Mouse (Mus musculus) liver, embryonic 15.5 days (tissue): ENCODE measurements around the gene Fam222a. TPM values are rescaled to one million over a fixed set of nuclear protein-coding genes. Genes with fewer than 3 reads are reported as not detected.
A peak's percentile ranks its signal among the peaks of the same experiment; 100 is the strongest.

Experiments
- ATAC-seq: fragments of 200-750 bp; cut with Nextera tagmentation; 2 replicates; pipeline ENCODE4 v1.8.0; 2017; ENCODE audit warnings: moderate number of reproducible peaks, mild to moderate bottlenecking, moderate library complexity; ENCODE audit not compliant: insufficient read depth
- H3K27ac ChIP-seq: fragments of 300-500 bp; sonication (generic); replicated peaks from 2 replicates; pipeline ENCODE4 v1.5.1; 2015; ENCODE audit warnings: mild to moderate bottlenecking, inconsistent platforms
- H3K27me3 ChIP-seq: fragments of 300-500 bp; sonication (generic); 2 replicates; pipeline ENCODE4 v1.6.1; 2015; ENCODE audit warnings: mild to moderate bottlenecking, inconsistent platforms
- H3K36me3 ChIP-seq: fragments of 300-500 bp; sonication (generic); replicated peaks from 2 replicates; pipeline ENCODE4 v1.6.1; 2015; ENCODE audit warnings: moderate library complexity, mild to moderate bottlenecking, inconsistent platforms
- H3K4me1 ChIP-seq: fragments of 300-500 bp; sonication (generic); replicated peaks from 2 replicates; pipeline ENCODE4 v1.6.1; 2015; ENCODE audit warnings: inconsistent platforms
- H3K4me2 ChIP-seq: fragments of 300-500 bp; sonication (generic); 2 replicates; pipeline ENCODE4 v1.6.1; 2015; ENCODE audit warnings: moderate library complexity, mild to moderate bottlenecking, inconsistent platforms
- H3K4me3 ChIP-seq: fragments of 300-500 bp; sonication (generic); replicated peaks from 2 replicates; pipeline ENCODE4 v1.5.1; 2015; ENCODE audit warnings: mild to moderate bottlenecking, inconsistent platforms
- H3K9ac ChIP-seq: fragments of 300-500 bp; sonication (generic); 2 replicates; pipeline ENCODE4 v1.6.1; 2015; ENCODE audit warnings: moderate library complexity, mild to moderate bottlenecking, inconsistent platforms
- H3K9me3 ChIP-seq: fragments of 300-500 bp; sonication (generic); replicated peaks from 2 replicates; pipeline ENCODE4 v1.6.1; 2016; ENCODE audit warnings: inconsistent platforms
- WGBS: fragments of 180-500 bp; shearing (Covaris S2); methylation state at CpG from one replicate; pipeline ENCODE4 v1.1.7; 2015; ENCODE audit warnings: mixed read lengths; ENCODE audit not compliant: insufficient replicate concordance; 5-methylcytosine and 5-hydroxymethylcytosine counted together
- polyA plus RNA-seq: library from polyadenylated mRNA; unstranded; fragments of >200 nt; fragmentation: Nextera tagmentation; extraction: Ambion mirVana; gene quantifications from 2 replicates; pipeline ENCODE4 v1.2.1, GENCODE M21; 2015

Gene Fam222a
- polyA plus RNA-seq, 1 experiment from 2014 or later = 0.73 TPM

DNA sequence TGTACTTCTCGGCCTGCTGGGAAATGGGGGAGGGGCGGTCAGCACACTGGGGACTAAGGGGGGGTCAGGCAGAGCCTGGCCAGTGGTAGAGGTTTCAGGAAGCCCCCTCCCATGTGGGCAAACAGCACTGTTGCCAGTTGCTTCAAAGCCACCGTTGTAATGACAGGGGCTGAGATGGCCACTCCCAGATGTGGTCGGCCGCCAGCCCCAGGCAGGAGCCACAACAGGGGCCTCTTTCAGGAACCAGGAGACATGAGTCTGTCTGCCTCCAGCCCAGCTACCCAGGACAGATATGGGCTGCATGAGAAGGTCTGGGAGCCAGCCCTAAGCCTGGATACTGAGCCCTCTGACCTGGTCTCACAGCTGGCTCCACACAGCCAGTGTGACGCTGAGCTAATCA, 77.1 kb downstream of the Fam222a start:
- Histone ChIP-seq H3K4me2 (no peak overlapping the region), H3K9ac (no peak overlapping the region)
- 5% methylated on average over 6 of the region's 6 CpGs for WGBS

GRCm38 (mm10) chr5:114645916-114646315, 78.1 kb downstream of the Fam222a start:
- Histone ChIP-seq H3K27ac (no peak overlapping the region), H3K27me3 (peaks cover 37% of the 10 kb centered on the region), H3K4me3 (no peak overlapping the region), H3K36me3 (no peaks in the 10 kb centered on the region), H3K4me2 (no peak overlapping the region), H3K9ac (no peak overlapping the region), H3K4me1 (peaks cover 30% of the 10 kb centered on the region), H3K9me3 (no peaks in the 10 kb centered on the region)
- no peak for ATAC-seq
- 69% methylated on average over 5 of the region's 5 CpGs for WGBS

More for the DNA sequence above, 77.1 kb downstream of the Fam222a start:
- no peak for ATAC-seq
- H3K27me3 ChIP-seq = peaks cover 31% of the 10 kb centered on the region
- no peaks in the 10 kb centered on the region for H3K36me3 ChIP-seq
- H3K27ac ChIP-seq = no peak overlapping the region
- peaks cover 22% of the 10 kb centered on the region for H3K4me1 ChIP-seq
- H3K4me3 ChIP-seq = no peak overlapping the region
- H3K9me3 ChIP-seq = no peaks in the 10 kb centered on the region

DNA sequence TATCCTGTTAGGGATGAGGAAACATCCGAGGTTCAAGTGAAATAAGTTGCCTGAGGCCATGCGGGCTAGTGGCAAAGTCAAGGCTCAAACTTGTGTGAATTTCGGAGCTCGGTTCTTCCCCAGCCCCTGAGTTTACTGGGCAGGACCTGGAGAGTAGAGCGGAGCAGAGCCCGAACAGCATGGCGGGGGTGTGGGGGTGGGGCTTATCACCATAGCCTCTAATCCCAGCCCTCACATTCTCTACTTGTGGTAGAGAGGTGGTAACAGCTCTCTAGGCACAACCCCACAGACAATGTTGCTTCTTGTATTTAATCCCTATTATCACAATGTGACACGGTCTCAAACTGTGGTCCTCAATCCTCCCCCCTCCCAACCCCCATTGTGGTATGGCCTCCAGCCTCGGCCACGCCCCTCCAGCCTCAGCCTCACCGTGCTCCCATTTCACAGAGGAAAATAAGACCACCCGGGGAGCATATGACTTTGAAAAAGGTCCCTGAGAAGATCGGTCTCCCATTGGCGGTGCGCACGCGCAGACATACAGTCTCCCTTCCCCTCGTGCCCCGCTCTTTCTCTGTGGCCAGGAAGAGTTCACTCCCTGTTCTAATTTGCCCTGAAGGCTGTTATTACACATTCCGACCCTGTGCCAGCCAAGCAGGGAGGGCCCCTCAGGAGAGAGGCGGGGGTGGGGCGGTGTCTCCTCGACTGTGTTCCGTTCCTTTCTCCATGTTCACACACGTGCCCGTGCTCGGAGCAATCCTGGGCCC, 79.6 kb downstream of the Fam222a start:
- peaks cover 30% of the 10 kb centered on the region for H3K4me1 ChIP-seq
- H3K4me2 ChIP-seq = peak overlapping the region; percentile 61
- H3K36me3 ChIP-seq = no peaks in the 10 kb centered on the region
- peak; percentile 65 for ATAC-seq
- peaks cover 35% of the 10 kb centered on the region for H3K27me3 ChIP-seq
- WGBS = 4% methylated on average over 27 of the region's 27 CpGs
- H3K9ac ChIP-seq = no peak overlapping the region; the same call in 1 of the 2 replicates
- H3K4me3 ChIP-seq = peak overlapping the region; percentile 28
- no peaks in the 10 kb centered on the region for H3K9me3 ChIP-seq
- H3K27ac ChIP-seq = no peak overlapping the region

DNA sequence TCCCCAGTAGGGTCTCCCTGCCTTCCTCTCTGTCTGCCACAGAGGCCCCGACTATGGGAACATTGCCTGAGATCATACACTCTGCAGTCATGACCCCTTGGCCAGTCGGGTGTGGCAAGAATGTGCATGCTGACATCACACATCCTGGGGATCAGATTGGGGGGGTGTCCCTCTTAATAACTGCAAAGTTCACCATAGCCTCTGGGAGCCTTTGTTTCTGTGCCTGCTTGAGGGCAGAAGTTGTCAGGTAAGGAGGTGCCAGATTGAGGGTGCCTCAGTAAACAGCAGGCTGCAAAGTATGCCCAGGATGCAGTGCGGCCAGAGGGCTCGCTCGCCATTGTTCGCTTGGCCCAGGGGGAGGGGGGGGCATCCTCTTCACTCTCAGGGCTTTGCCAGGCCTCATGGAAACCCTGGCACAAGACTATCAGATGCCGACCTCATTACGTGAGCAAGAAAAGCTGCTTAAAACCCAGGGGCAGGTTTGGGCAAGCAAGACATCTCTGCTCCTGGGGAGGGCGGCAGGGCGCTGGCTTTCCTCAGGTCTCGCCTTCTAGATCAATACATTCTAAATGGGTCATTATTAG, 81.0 kb downstream of the Fam222a start:
- Histone ChIP-seq H3K9ac (no peak overlapping the region), H3K4me1 (peaks cover 30% of the 10 kb centered on the region), H3K27me3 (peaks cover 30% of the 10 kb centered on the region), H3K4me2 (no peak overlapping the region), H3K27ac (no peak overlapping the region), H3K36me3 (no peaks in the 10 kb centered on the region), H3K9me3 (no peaks in the 10 kb centered on the region), H3K4me3 (no peak overlapping the region)
- no peak for ATAC-seq
- WGBS = 70% methylated on average over 11 of the region's 11 CpGs

GRCm38 (mm10) chr5:114651002-114651401, 83.2 kb downstream of the Fam222a start:
- peaks cover 44% of the 10 kb centered on the region for H3K27me3 ChIP-seq
- ATAC-seq = no peak
- H3K27ac ChIP-seq = no peak overlapping the region
- 37% methylated on average over 14 of the region's 14 CpGs for WGBS
- H3K9ac ChIP-seq = no peak overlapping the region
- no peaks in the 10 kb centered on the region for H3K9me3 ChIP-seq
- peaks cover 26% of the 10 kb centered on the region for H3K4me1 ChIP-seq
- H3K4me2 ChIP-seq = no peak overlapping the region
- no peak overlapping the region for H3K4me3 ChIP-seq
- no peaks in the 10 kb centered on the region for H3K36me3 ChIP-seq

DNA sequence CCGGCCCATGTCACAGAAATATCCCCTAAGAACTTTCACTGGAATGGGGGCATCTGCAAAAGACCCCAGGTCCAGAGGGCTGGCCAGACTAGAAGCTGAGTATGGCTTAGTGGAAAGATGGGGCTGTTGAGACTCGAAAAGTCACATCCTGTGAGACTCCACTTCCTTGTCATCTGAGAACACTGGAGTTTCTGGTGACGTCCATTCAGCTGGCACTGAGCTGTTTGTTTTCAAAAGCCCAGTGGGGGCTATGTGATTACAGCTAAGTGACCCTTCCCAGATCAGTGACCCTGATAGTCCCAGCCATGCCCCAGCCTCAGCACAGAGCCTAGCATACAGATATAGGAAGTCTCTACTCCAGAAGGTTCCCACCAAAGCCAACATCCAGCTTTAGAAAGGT, 83.6 kb downstream of the Fam222a start:
- Histone ChIP-seq H3K9ac (no peak overlapping the region), H3K27me3 (peaks cover 48% of the 10 kb centered on the region)
- 28% methylated on average over 3 of the region's 3 CpGs for WGBS

DNA sequence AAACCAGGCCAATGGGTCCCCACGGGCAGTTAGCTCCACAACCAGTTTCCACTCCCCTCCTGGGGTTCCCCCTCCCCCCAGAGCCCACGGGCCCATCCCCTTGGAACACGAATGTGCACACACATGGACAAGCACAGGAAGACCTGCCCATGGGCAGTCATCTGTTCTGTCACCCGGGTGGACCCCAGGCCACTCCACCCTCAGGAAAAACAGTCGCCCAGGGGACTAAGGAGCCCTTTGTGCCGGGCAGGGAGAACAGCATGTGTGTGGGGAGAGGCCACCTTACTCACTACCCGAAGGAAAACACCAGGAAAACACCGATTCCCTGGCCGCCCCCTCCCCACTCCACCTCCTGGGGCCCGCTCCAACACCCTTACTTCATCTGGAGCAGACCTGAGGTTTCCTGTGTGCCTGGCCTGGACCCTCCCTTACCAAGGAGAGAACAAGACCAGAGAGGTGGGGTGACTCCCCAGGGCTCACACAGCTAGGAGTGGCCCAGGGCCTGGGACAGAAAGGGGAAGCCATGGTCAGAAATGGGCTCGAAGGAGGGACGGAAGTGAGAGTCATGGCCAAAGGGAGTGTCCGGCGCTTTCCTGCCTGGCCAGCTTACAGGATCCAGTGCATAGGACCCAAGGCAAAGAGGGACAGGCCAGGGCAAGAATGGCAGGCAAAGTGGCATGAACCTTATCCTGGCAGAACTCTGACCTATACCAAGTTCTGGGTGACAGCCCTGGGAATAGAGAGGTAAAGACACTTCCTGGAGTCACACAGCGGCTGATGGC, 86.0 kb downstream of the Fam222a start:
- Histone ChIP-seq H3K27me3 (peaks cover 64% of the 10 kb centered on the region), H3K9me3 (no peaks in the 10 kb centered on the region), H3K36me3 (no peaks in the 10 kb centered on the region), H3K4me2 (no peak overlapping the region), H3K9ac (no peak overlapping the region), H3K27ac (no peak overlapping the region), H3K4me3 (no peak overlapping the region), H3K4me1 (peaks cover 16% of the 10 kb centered on the region)
- ATAC-seq = no peak
- WGBS = 49% methylated on average over 15 of the region's 15 CpGs

More for the DNA sequence above, 83.6 kb downstream of the Fam222a start:
- Histone ChIP-seq H3K27ac (no peak overlapping the region), H3K4me2 (no peak overlapping the region), H3K9me3 (no peaks in the 10 kb centered on the region), H3K36me3 (no peaks in the 10 kb centered on the region), H3K4me3 (no peak overlapping the region), H3K4me1 (peaks cover 26% of the 10 kb centered on the region)
- no peak for ATAC-seq

DNA sequence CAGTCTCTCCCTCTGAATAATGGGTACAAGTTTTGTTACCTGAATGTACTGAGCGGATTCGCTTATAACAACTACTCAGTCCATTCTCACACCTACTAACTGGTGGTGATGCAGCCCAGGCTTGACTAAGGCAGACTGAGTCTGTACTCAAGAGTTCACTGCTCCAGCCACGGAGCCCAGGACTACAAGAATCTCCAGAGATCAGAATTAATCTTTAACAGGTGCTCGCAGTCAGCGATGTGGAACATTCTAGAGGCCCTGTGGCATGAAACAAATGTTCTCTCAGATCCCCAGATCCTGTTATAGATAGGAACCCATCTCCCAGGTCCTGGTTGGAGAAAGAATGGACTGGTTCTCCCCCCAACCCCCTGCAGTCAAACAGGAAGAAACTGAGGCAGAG, 87.9 kb downstream of the Fam222a start:
- Histone ChIP-seq H3K9me3 (no peaks in the 10 kb centered on the region), H3K27me3 (peaks cover 68% of the 10 kb centered on the region), H3K4me1 (0 out of 2 replicates have a peak, but pooled peaks cover 5% of the 10 kb centered on the region), H3K27ac (no peak overlapping the region), H3K9ac (no peak overlapping the region), H3K4me3 (no peak overlapping the region), H3K4me2 (no peak overlapping the region), H3K36me3 (no peaks in the 10 kb centered on the region)
- ATAC-seq = no peak
- 73% methylated on average over 5 of the region's 5 CpGs for whole genome bisulfite sequencing

GRCm38 (mm10) chr5:114656305-114656704, 88.5 kb downstream of the Fam222a start:
- Histone ChIP-seq H3K4me1 (0 out of 2 replicates have a peak, but pooled peaks cover 5% of the 10 kb centered on the region), H3K4me2 (no peak overlapping the region), H3K36me3 (no peaks in the 10 kb centered on the region), H3K27me3 (peaks cover 65% of the 10 kb centered on the region), H3K9ac (no peak overlapping the region), H3K4me3 (no peak overlapping the region), H3K27ac (no peak overlapping the region), H3K9me3 (no peaks in the 10 kb centered on the region)
- 63% methylated on average over 7 of the region's 7 CpGs for WGBS
- no peak for ATAC-seq

DNA sequence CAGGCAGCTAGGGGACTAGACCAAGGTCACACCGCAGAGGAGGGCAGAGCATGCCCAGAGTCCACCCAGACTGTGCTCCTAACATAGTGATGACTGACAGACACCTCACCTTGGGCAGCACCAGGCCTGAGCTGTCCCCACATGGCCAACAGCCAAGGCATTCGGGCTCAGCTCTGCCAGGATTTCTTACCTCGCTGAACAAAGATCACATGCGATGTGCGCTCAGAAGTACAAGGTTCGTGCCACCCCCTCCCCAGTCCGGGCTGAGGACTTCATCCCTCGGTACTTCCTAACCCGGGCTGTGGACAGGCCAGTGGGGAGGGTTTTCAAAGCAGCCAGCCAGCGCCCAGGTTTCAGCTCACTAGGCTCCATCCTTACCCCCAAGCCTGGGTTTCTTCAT, 89.6 kb downstream of the Fam222a start:
- Histone ChIP-seq H3K4me2 (no peak overlapping the region), H3K9ac (no peak overlapping the region), H3K27ac (no peak overlapping the region), H3K36me3 (no peaks in the 10 kb centered on the region), H3K9me3 (no peaks in the 10 kb centered on the region), H3K27me3 (peaks cover 62% of the 10 kb centered on the region), H3K4me1 (0 out of 2 replicates have a peak, but pooled peaks cover 5% of the 10 kb centered on the region), H3K4me3 (no peak overlapping the region)
- ATAC-seq = no peak
- 38% methylated on average over 10 of the region's 10 CpGs for WGBS

GRCm38 (mm10) chr5:114658255-114658654, 90.4 kb downstream of the Fam222a start, which contains the start of gene Trpv4:
Gene Trpv4 (minus strand): TSS chr5:114658421.
- H3K4me2 ChIP-seq = peak within 1 kb of the TSS; percentile 61
- no peak within 1 kb of the TSS for H3K9ac ChIP-seq
- H3K27ac ChIP-seq = no peak within 1 kb of the TSS
- peaks cover 62% of the 10 kb centered on the region for H3K27me3 ChIP-seq
- WGBS = 2% methylated on average over 47 of the region's 47 CpGs
- ATAC-seq = no peak
- H3K9me3 ChIP-seq = no peaks in the 10 kb centered on the region
- no peaks in the 10 kb centered on the region for H3K36me3 ChIP-seq
- H3K4me3 ChIP-seq = peak within 1 kb of the TSS; percentile 40
- H3K4me1 ChIP-seq = 0 out of 2 replicates have a peak, but pooled peaks cover 5% of the 10 kb centered on the region
